Mouse (Mus musculus) stomach, postnatal 0 days (tissue): ENCODE measurements around the gene Cpm. TPM values are rescaled to one million over a fixed set of nuclear protein-coding genes. Genes with fewer than 3 reads are reported as not detected.

ENCODE experiments used
- ATAC-seq: fragments of 200-750 bp; cut with Nextera tagmentation; 2 replicates; pipeline ENCODE4 v1.8.0; 2017; ENCODE audit not compliant: low FRiP score, low TSS enrichment
- DNase-seq: peaks from one replicate; pipeline ENCODE4 v3.0.0-alpha.2; 2016; ENCODE audit warnings: low spot score
- H3K27ac ChIP-seq: fragments of 300-500 bp; sonication (generic); replicated peaks from 2 replicates; pipeline ENCODE4 v1.5.1; 2014; ENCODE audit warnings: mild to moderate bottlenecking, control low read depth
- H3K27me3 ChIP-seq: fragments of 300-500 bp; sonication (generic); 2 replicates; pipeline ENCODE4 v1.6.1; 2014; ENCODE audit warnings: low read length; ENCODE audit not compliant: control insufficient read depth, insufficient read depth
- H3K36me3 ChIP-seq: fragments of 300-500 bp; sonication (generic); 2 replicates; pipeline ENCODE4 v1.6.1; 2014; ENCODE audit warnings: low read length, mixed read lengths; ENCODE audit not compliant: control insufficient read depth, insufficient read depth
- H3K4me1 ChIP-seq: fragments of 300-500 bp; sonication (generic); replicated peaks from 2 replicates; pipeline ENCODE4 v1.6.1; 2014; ENCODE audit warnings: antibody characterized with exemption; ENCODE audit not compliant: control insufficient read depth, insufficient read depth
- H3K4me2 ChIP-seq: fragments of 300-500 bp; sonication (generic); replicated peaks from 2 replicates; pipeline ENCODE4 v1.6.1; 2014; ENCODE audit warnings: low read depth, mild to moderate bottlenecking, control low read depth, moderate library complexity
- H3K4me3 ChIP-seq: fragments of 300-500 bp; sonication (generic); 2 replicates; pipeline ENCODE4 v1.5.1; 2014; ENCODE audit warnings: low read depth, low read length, control low read depth
- H3K9ac ChIP-seq: fragments of 300-500 bp; sonication (generic); 2 replicates; pipeline ENCODE4 v1.6.1; 2014; ENCODE audit warnings: mild to moderate bottlenecking, low read length, control low read depth, mixed read lengths
- H3K9me3 ChIP-seq: fragments of 300-500 bp; sonication (generic); 2 replicates; pipeline ENCODE4 v1.6.1; 2016; ENCODE audit warnings: low read length; ENCODE audit not compliant: control insufficient read depth
- CTCF ChIP-seq: IDR thresholded peaks from 2 replicates; pipeline ENCODE4 v1.5.1; 2016; ENCODE audit warnings: antibody characterized with exemption, low read depth, mild to moderate bottlenecking, moderate library complexity
- EP300 ChIP-seq: optimal IDR thresholded peaks from 2 replicates; pipeline ENCODE3; 2016; ENCODE audit warnings: antibody characterized with exemption
- WGBS: fragments of 180-500 bp; shearing (Covaris S2); extraction: QIAGEN DNeasy Blood & Tissue Kit; methylation state at CpG from one replicate; pipeline ENCODE4 v1.1.7; 2014; 5-methylcytosine and 5-hydroxymethylcytosine counted together
- polyA plus RNA-seq: library from polyadenylated mRNA; unstranded; fragments of >200 nt; fragmentation: Nextera tagmentation; extraction: Ambion mirVana; gene quantifications from 2 replicates; pipeline ENCODE4 v1.2.1, GENCODE M21; 2015

Gene Cpm
- polyA plus RNA-seq, 1 experiment from 2014 or later: 22.9 TPM

DNA sequence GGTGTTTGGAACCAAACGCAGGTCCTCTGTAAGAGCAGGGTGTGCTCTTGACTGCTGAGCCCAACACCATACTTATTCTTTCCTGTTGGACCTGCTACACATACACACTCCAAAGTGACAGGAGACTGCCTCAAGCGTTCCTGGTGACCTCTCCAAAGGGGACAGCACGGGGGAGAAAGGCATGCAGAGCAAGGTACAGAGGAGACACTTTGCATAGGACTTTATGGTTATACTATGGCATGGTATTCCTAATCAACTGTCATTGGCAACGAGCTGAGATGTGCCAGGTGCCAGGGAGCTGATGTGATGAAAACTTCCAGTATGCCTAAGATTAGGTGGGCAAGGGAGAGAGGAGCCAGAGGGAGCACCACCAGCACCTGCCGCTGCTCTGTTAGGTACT is 107.3 kb downstream of the Cpm start:
- no peak for DNase-seq
- 90% methylated on average over 5 of the region's 5 CpGs for WGBS
- no peaks in the 10 kb centered on the region for H3K9me3 ChIP-seq
- no peak overlapping the region for H3K9ac ChIP-seq
- H3K27ac ChIP-seq: no peak overlapping the region
- H3K4me3 ChIP-seq: no peak overlapping the region
- H3K27me3 ChIP-seq: no peaks in the 10 kb centered on the region
- no peak overlapping the region for H3K4me2 ChIP-seq
- ATAC-seq: no peak
- H3K36me3 ChIP-seq: 0 out of 2 replicates have a peak, but pooled peaks cover 3% of the 10 kb centered on the region
- H3K4me1 ChIP-seq: no peaks in the 10 kb centered on the region
- TF ChIP-seq EP300 (no peak), CTCF (no peak)

Other genes starting within 250 kb of the Cpm start
- gene Cpsf6, start 249.5 kb upstream of the Cpm start, polyA plus RNA-seq: 52.5 and 53.6 TPM in 2 replicates
- gene Mdm2, start 81.3 kb downstream of the Cpm start, polyA plus RNA-seq: 14.8 and 17.6 TPM in 2 replicates
- 19.4 and 21.0 TPM in 2 replicates for gene Slc35e3, start 116.9 kb downstream of the Cpm start, polyA plus RNA-seq
- gene Nup107, start 163.2 kb downstream of the Cpm start, polyA plus RNA-seq: 14.4 and 16.5 TPM in 2 replicates
- 130 and 132 TPM in 2 replicates for gene Rap1b, start 216.5 kb downstream of the Cpm start, polyA plus RNA-seq